Mouse (Mus musculus) ES-Bruce4 (cell line): Measurements from ENCODE around the gene Usp7.

ENCODE experiments used
- EP300 ChIP-seq: IDR thresholded peaks from 2 replicates; pipeline ENCODE4 v1.6.1; 2011; ENCODE audit warnings: low read depth, low read length; ENCODE audit not compliant: insufficient read depth
- POLR2A ChIP-seq: IDR thresholded peaks from one replicate; pipeline ENCODE4 v1.8.1; 2011; ENCODE audit warnings: low read length; ENCODE audit not compliant: insufficient read depth

DNA sequence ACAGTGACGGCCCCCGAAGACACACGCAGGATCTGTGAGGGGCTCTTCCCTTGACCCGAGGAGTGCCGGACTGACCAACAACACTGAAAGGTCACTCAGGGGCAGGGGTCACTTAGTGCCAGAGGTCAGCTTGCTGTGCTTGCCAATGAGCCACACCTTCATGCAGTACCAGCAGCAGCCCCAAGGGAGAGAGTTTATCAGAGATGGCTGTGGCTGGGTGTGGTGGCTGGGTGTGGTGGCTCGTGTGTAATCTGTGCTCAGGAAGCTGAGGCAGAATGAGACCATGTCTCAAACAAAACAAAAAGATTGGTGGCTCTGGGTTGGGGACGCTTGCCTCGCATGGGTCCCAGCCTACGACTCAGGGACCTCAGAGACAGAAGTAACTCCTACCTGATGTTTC, 136.5 kb downstream of the Usp7 start:
- TF ChIP-seq EP300 = no peak
- no peak for TF ChIP-seq POLR2A
